Mouse (Mus musculus): ENCODE measurements around the gene Crmp1. TPM values are rescaled to one million over a fixed set of nuclear protein-coding genes. Genes with fewer than 3 reads are reported as not detected.

The Crmp1 gene
- polyA plus RNA-seq, 1 experiment from 2014 or later, result 241 TPM

DNA sequence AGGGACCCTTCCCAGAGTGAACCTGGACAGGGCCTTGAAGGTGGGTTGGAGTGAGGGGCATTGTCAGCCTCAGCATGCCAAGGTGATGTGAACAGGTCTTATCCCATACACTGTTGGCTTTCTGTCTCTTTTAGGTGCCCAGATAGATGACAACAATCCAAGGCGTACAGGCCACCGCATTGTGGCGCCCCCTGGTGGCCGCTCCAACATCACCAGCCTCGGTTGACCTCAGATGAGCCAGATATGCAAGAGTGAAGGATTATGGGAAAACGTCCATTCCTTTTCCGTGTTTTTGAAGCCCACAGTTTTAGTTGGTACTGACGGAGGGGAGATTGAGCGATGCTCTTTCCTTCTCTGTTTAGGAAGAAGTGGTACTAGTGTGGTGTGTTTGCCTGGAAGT is 49.2 kb downstream of the Crmp1 start:
- no peak for DNase-seq (ENCODE audit: low spot score)
- ATAC-seq (replicated peaks; ENCODE audit: low FRiP score), result no peak
- Histone ChIP-seq H3K4me2 (ENCODE audit: low read depth, low read length, severe bottlenecking) (no peak overlapping the region), H3K4me3 (ENCODE audit: low read depth, low read length) (no peak overlapping the region), H3K9ac (ENCODE audit: low read length) (no peak overlapping the region), H3K9me3 (ENCODE audit: control insufficient read depth, low read length) (no peaks in the 10 kb centered on the region), H3K36me3 (ENCODE audit: control insufficient read depth, insufficient read depth, low read length) (no peaks in the 10 kb centered on the region; the same call in 1 of the 2 replicates), H3K27me3 (ENCODE audit: control insufficient read depth, insufficient read depth, low read length) (no peaks in the 10 kb centered on the region), H3K27ac (ENCODE audit: low read depth, low read length) (no peak overlapping the region), H3K4me1 (replicated peaks; ENCODE audit: control insufficient read depth, insufficient read depth, low read length) (no peaks in the 10 kb centered on the region)
- 76% methylated on average over 9 of the region's 9 CpGs for WGBS

DNA sequence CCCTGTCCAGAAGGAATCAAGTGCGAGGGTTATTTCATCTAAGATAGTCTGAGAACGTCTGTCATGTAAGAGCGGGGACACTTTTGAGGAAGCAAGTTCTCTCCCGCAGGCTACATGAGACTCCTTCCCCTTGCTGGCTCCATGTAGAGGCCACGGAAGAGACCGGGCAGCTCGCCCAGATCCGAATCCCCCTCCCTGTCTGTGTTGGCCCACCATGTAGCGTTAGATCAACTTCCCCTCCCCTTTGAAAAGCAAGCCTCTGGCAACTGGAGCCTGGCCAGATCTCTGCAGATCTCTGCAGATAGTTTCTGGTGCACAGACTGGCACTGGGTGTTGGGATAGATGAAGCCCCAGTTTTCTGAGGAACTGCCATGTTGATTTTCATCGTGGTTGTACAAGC is 55.0 kb downstream of the Crmp1 start:
- no peaks in the 10 kb centered on the region for H3K36me3 ChIP-seq (ENCODE audit: control insufficient read depth, insufficient read depth, low read length)
- no peak overlapping the region for H3K27ac ChIP-seq (ENCODE audit: low read depth, low read length)
- DNase-seq (ENCODE audit: low spot score) (no peak), ATAC-seq (replicated peaks; ENCODE audit: low FRiP score) (no peak)
- no peaks in the 10 kb centered on the region for H3K27me3 ChIP-seq (ENCODE audit: control insufficient read depth, insufficient read depth, low read length)
- H3K9me3 ChIP-seq (ENCODE audit: control insufficient read depth, low read length), result no peaks in the 10 kb centered on the region
- H3K4me2 ChIP-seq (ENCODE audit: low read depth, low read length, severe bottlenecking), result no peak overlapping the region
- 88% methylated on average over 10 of the region's 10 CpGs for WGBS
- H3K4me3 ChIP-seq (ENCODE audit: low read depth, low read length), result no peak overlapping the region
- H3K4me1 ChIP-seq (replicated peaks; ENCODE audit: control insufficient read depth, insufficient read depth, low read length), result no peaks in the 10 kb centered on the region
- no peak overlapping the region for H3K9ac ChIP-seq (ENCODE audit: low read length)

DNA sequence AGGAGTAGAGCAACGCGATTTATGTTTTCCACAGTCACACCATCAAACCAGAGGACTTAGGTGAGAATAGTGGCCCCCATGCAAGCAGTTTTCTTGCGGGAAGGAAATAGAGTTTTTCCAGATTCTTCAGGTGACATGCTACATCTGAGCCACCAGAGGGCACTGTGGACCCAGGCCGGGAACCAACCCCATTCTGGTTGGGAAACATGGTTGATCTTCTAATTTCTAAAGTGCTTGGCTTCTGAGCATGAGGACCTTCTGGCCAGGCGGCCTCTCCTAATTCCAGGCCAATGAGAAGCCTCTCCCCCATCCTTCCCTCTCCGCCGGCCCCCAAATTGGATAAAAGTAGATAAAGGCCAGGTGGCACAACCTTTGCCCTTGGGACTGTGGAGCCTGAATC is 56.6 kb downstream of the Crmp1 start:
- Histone ChIP-seq H3K4me1 (replicated peaks; ENCODE audit: control insufficient read depth, insufficient read depth, low read length) (no peaks in the 10 kb centered on the region), H3K9me3 (ENCODE audit: control insufficient read depth, low read length) (no peaks in the 10 kb centered on the region), H3K4me2 (ENCODE audit: low read depth, low read length, severe bottlenecking) (no peak overlapping the region), H3K27ac (ENCODE audit: low read depth, low read length) (no peak overlapping the region), H3K9ac (ENCODE audit: low read length) (no peak overlapping the region), H3K27me3 (ENCODE audit: control insufficient read depth, insufficient read depth, low read length) (no peaks in the 10 kb centered on the region), H3K4me3 (ENCODE audit: low read depth, low read length) (no peak overlapping the region), H3K36me3 (ENCODE audit: control insufficient read depth, insufficient read depth, low read length) (no peaks in the 10 kb centered on the region)
- WGBS, result 24% methylated on average over 7 of the region's 7 CpGs
- no peak for ATAC-seq (replicated peaks; ENCODE audit: low FRiP score)
- DNase-seq (ENCODE audit: low spot score), result peak; percentile 63

DNA sequence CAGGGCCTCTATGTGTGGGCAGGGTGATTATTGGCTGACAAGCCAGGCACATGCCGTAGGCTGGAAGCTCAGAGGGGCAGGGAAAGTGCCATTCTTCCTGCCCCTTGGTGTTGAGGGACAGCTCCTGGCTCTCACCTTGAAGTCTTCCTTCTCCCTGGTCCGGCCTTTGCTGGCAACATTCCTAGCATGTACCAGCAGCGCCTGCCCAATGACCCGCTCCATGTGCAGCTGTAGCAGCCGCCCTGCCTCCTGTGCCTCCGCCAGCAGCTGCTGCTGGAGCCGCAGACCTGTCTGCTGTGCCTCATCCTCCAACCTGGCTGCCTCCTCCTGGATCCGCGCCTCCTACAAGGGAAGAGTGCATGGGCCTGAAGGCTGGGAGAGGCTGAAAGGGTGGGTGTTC is 68.3 kb downstream of the Crmp1 start:
- Histone ChIP-seq H3K27ac (ENCODE audit: low read depth, low read length) (no peak overlapping the region), H3K4me2 (ENCODE audit: low read depth, low read length, severe bottlenecking) (no peak overlapping the region), H3K27me3 (ENCODE audit: control insufficient read depth, insufficient read depth, low read length) (no peaks in the 10 kb centered on the region), H3K4me1 (replicated peaks; ENCODE audit: control insufficient read depth, insufficient read depth, low read length) (no peaks in the 10 kb centered on the region), H3K4me3 (ENCODE audit: low read depth, low read length) (no peak overlapping the region), H3K9me3 (ENCODE audit: control insufficient read depth, low read length) (no peaks in the 10 kb centered on the region; the same call in 1 of the 2 replicates), H3K36me3 (ENCODE audit: control insufficient read depth, insufficient read depth, low read length) (no peaks in the 10 kb centered on the region; the same call in 1 of the 2 replicates), H3K9ac (ENCODE audit: low read length) (no peak overlapping the region)
- WGBS, result 92% methylated on average over 9 of the region's 9 CpGs
- DNase-seq (ENCODE audit: low spot score) (no peak), ATAC-seq (replicated peaks; ENCODE audit: low FRiP score) (no peak)

DNA sequence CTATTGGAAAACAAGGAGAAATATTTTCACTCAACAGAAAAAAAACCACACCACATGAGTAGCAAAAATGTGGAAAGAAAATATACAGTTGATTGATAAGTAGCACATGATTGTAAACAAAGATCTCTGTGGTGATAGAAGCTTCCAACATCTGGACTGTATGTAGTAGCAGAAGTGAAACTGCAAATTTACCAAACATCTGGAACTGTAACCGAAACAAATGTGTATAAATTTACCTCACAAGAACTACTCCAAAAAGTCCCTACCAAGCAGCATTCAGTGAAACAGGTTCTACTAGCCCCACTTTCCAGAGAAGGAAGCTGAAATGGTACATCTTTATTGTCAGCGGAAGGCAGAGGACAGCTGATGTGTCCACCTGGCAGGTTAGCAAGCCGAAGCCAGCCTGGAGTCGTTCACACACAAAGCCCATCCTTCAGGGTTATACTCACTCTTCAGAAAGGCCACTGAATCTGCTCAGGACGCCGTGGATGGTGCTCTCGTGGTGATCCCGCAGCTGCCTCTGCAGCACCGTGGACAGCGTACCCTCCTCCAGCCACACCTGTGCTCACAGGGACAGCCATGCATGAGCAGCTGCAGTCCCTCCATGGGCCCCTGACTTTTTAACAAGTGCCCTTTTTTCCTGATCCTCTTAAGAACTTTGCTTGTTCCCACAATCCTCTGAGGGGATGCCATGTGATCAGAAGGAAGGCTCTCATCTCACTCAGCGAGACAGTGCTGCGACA is 71.4 kb downstream of the Crmp1 start:
- 87% methylated on average over 12 of the region's 12 CpGs for WGBS

DNA sequence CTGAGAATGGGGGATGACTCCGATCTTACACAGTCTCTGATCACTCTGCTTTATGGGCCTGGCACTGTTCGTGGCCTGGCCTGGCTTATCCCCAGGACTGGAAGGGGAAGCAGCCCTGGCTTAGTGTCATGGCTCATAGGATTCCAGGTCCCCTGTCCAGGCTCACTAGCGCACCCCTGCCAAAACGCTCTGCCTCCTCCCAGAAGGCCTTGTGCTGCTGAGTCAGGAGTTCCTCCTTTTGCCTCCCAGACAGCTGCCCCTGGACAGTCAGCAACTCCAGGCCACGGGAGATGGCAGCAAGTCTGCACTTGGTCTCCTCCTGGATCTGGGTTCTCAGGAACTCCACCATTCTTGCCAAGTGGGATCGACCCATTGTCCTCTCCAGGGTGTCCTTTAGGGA is 77.0 kb downstream of the Crmp1 start:
- ATAC-seq (replicated peaks; ENCODE audit: low FRiP score), result no peak
- Histone ChIP-seq H3K4me3 (ENCODE audit: low read depth, low read length) (no peak overlapping the region), H3K9me3 (ENCODE audit: control insufficient read depth, low read length) (peaks cover 3% of the 10 kb centered on the region), H3K36me3 (ENCODE audit: control insufficient read depth, insufficient read depth, low read length) (peaks cover 8% of the 10 kb centered on the region; the same call in 1 of the 2 replicates), H3K4me2 (ENCODE audit: low read depth, low read length, severe bottlenecking) (no peak overlapping the region), H3K27me3 (ENCODE audit: control insufficient read depth, insufficient read depth, low read length) (no peaks in the 10 kb centered on the region), H3K4me1 (replicated peaks; ENCODE audit: control insufficient read depth, insufficient read depth, low read length) (no peaks in the 10 kb centered on the region), H3K27ac (ENCODE audit: low read depth, low read length) (no peak overlapping the region), H3K9ac (ENCODE audit: low read length) (no peak overlapping the region)
- no peak for DNase-seq (ENCODE audit: low spot score)
- WGBS, result 89% methylated on average over 6 of the region's 6 CpGs

More for the DNA sequence above, 71.4 kb downstream of the Crmp1 start:
- no peak overlapping the region for H3K4me3 ChIP-seq (ENCODE audit: low read depth, low read length)
- DNase-seq (ENCODE audit: low spot score), result no peak
- peaks cover 3% of the 10 kb centered on the region for H3K9me3 ChIP-seq (ENCODE audit: control insufficient read depth, low read length)
- no peak for ATAC-seq (replicated peaks; ENCODE audit: low FRiP score)
- H3K27me3 ChIP-seq (ENCODE audit: control insufficient read depth, insufficient read depth, low read length), result no peaks in the 10 kb centered on the region
- H3K9ac ChIP-seq (ENCODE audit: low read length), result no peak overlapping the region
- H3K4me2 ChIP-seq (ENCODE audit: low read depth, low read length, severe bottlenecking), result no peak overlapping the region
- no peak overlapping the region for H3K27ac ChIP-seq (ENCODE audit: low read depth, low read length)
- H3K36me3 ChIP-seq (ENCODE audit: control insufficient read depth, insufficient read depth, low read length), result peaks cover 8% of the 10 kb centered on the region; the same call in 1 of the 2 replicates
- no peaks in the 10 kb centered on the region for H3K4me1 ChIP-seq (replicated peaks; ENCODE audit: control insufficient read depth, insufficient read depth, low read length)

DNA sequence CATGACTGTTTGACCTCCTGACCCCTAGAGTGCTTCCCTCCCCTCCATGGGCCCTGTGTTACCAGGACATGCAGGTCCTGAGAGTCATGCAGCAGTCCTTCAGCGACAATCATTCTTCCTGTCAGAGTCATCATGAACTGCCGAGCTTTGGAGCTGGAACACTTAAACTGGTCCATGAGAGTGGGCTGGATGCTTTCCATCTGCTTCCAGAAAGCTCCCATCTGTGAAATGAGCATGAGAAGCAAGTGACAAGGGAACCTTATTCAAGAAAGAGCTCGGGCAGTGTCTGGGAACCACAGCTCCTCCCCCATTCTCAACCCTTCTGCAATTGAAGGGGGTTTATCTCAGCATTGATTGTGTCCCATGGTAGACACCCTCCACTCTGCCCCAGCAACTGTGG is 78.4 kb downstream of the Crmp1 start:
- no peak overlapping the region for H3K4me2 ChIP-seq (ENCODE audit: low read depth, low read length, severe bottlenecking)
- peaks cover 3% of the 10 kb centered on the region for H3K9me3 ChIP-seq (ENCODE audit: control insufficient read depth, low read length)
- no peaks in the 10 kb centered on the region for H3K4me1 ChIP-seq (replicated peaks; ENCODE audit: control insufficient read depth, insufficient read depth, low read length)
- peaks cover 8% of the 10 kb centered on the region; the same call in 1 of the 2 replicates for H3K36me3 ChIP-seq (ENCODE audit: control insufficient read depth, insufficient read depth, low read length)
- ATAC-seq (replicated peaks; ENCODE audit: low FRiP score) (no peak), DNase-seq (ENCODE audit: low spot score) (no peak)
- no peak overlapping the region for H3K9ac ChIP-seq (ENCODE audit: low read length)
- 87% methylated on average over 3 of the region's 3 CpGs for WGBS
- H3K27me3 ChIP-seq (ENCODE audit: control insufficient read depth, insufficient read depth, low read length), result no peaks in the 10 kb centered on the region
- H3K27ac ChIP-seq (ENCODE audit: low read depth, low read length), result no peak overlapping the region
- no peak overlapping the region for H3K4me3 ChIP-seq (ENCODE audit: low read depth, low read length)

DNA sequence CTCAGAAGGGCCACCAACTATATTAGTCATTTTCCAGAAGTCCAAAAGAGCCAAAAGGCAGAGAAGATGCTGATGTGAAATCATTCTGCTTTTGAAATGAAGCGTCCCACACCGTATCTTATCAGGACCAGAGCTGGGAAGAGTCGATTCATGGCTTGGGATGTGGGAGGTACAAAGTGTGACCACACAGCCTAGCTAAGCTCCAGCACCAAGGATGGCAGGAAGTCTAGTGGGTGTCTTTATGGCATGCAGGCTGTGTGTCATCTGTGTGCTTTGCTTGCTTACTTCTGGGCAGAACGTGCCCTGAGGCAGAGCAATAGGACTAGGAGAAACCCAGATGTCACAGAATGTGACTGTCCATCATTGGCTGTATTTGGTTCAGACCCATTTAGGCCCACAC is 79.0 kb downstream of the Crmp1 start:
- Histone ChIP-seq H3K27me3 (ENCODE audit: control insufficient read depth, insufficient read depth, low read length) (no peaks in the 10 kb centered on the region), H3K4me2 (ENCODE audit: low read depth, low read length, severe bottlenecking) (no peak overlapping the region), H3K9me3 (ENCODE audit: control insufficient read depth, low read length) (no peaks in the 10 kb centered on the region; the same call in 1 of the 2 replicates), H3K27ac (ENCODE audit: low read depth, low read length) (no peak overlapping the region), H3K9ac (ENCODE audit: low read length) (no peak overlapping the region), H3K4me3 (ENCODE audit: low read depth, low read length) (no peak overlapping the region), H3K4me1 (replicated peaks; ENCODE audit: control insufficient read depth, insufficient read depth, low read length) (no peaks in the 10 kb centered on the region), H3K36me3 (ENCODE audit: control insufficient read depth, insufficient read depth, low read length) (peaks cover 7% of the 10 kb centered on the region; the same call in 1 of the 2 replicates)
- WGBS, result 95% methylated on average over 4 of the region's 4 CpGs
- no peak for ATAC-seq (replicated peaks; ENCODE audit: low FRiP score)
- DNase-seq (ENCODE audit: low spot score), result no peak

DNA sequence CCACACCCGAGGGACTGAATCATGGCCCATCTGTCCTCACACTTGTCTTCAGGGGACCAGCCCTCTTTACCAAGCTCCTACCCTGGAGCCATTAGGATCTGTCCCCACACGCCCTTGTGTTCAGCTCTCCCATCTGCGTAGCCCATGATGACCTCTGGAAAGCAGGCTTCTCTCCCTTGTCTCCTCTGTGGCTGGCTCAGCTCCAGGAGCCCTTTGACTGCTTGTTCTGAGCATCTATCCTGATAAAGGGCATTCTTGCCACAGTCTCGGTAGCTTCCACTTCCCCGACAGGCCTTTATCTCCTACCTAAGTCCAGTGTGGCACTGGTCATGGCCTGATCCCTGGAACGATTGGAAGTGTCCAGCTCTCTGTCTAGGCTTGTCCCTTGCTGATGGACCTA is 84.9 kb downstream of the Crmp1 start:
- 91% methylated on average over 6 of the region's 6 CpGs for WGBS
- no peak for ATAC-seq (replicated peaks; ENCODE audit: low FRiP score)
- no peaks in the 10 kb centered on the region for H3K4me1 ChIP-seq (replicated peaks; ENCODE audit: control insufficient read depth, insufficient read depth, low read length)

More for the DNA sequence above, 84.9 kb downstream of the Crmp1 start:
- Histone ChIP-seq H3K4me3 (ENCODE audit: low read depth, low read length) (no peak overlapping the region), H3K4me2 (ENCODE audit: low read depth, low read length, severe bottlenecking) (no peak overlapping the region), H3K9ac (ENCODE audit: low read length) (no peak overlapping the region), H3K36me3 (ENCODE audit: control insufficient read depth, insufficient read depth, low read length) (peaks cover 3% of the 10 kb centered on the region; the same call in 1 of the 2 replicates), H3K27ac (ENCODE audit: low read depth, low read length) (no peak overlapping the region), H3K27me3 (ENCODE audit: control insufficient read depth, insufficient read depth, low read length) (no peaks in the 10 kb centered on the region), H3K9me3 (ENCODE audit: control insufficient read depth, low read length) (no peaks in the 10 kb centered on the region)
- no peak for DNase-seq (ENCODE audit: low spot score)

Data from forebrain, embryonic 11.5 days (tissue).